Mouse (Mus musculus) A20 (cell line): ENCODE measurements around the gene Eif2ak4.

Experiments used
- DNase-seq: peaks from one replicate; pipeline ENCODE4 v3.0.0-alpha.2; 2011; ENCODE audit warnings: low read depth, low spot score

Eif2ak4 gene

GRCm38 (mm10) chr2:118388341-118389335 is at the start of gene Eif2ak4:
Gene Eif2ak4 (plus strand): TSS chr2:118388618.
- DNase-seq = peak; percentile 100

- no peak for DNase-seq
These were observed 47.1 kb upstream of the Eif2ak4 start for GRCm38 (mm10) chr2:118341295-118341694.

GRCm38 (mm10) chr2:118343897-118344296 is 44.5 kb upstream of the Eif2ak4 start:
- no peak for DNase-seq

- no peak for DNase-seq
These were observed 42.9 kb upstream of the Eif2ak4 start for GRCm38 (mm10) chr2:118345535-118345934.

- no peak for DNase-seq
These were observed 34.9 kb upstream of the Eif2ak4 start for GRCm38 (mm10) chr2:118353498-118353897.

GRCm38 (mm10) chr2:118353916-118354403 is 34.5 kb upstream of the Eif2ak4 start:
- DNase-seq = no peak

- no peak for DNase-seq
These were observed 33.2 kb upstream of the Eif2ak4 start for GRCm38 (mm10) chr2:118355138-118355719.

GRCm38 (mm10) chr2:118371841-118372240 is 16.6 kb upstream of the Eif2ak4 start:
- DNase-seq = no peak

GRCm38 (mm10) chr2:118372561-118372900 is 15.9 kb upstream of the Eif2ak4 start:
- no peak for DNase-seq

- DNase-seq = no peak
These were observed 15.4 kb upstream of the Eif2ak4 start, which contains the start of gene Gpr176 for GRCm38 (mm10) chr2:118372901-118373571. Gene Gpr176 (minus strand): TSS chr2:118373419.

- DNase-seq = peak; percentile 76
These were observed 14.7 kb upstream of the Eif2ak4 start for GRCm38 (mm10) chr2:118373572-118374279.

GRCm38 (mm10) chr2:118375522-118375921 is 12.9 kb upstream of the Eif2ak4 start:
- DNase-seq = no peak

GRCm38 (mm10) chr2:118375931-118376330 is 12.5 kb upstream of the Eif2ak4 start:
- DNase-seq = no peak

GRCm38 (mm10) chr2:118379756-118380155 is 8.7 kb upstream of the Eif2ak4 start:
- DNase-seq = no peak

GRCm38 (mm10) chr2:118383387-118383786 is 5.0 kb upstream of the Eif2ak4 start:
- DNase-seq = no peak

GRCm38 (mm10) chr2:118389569-118389968 is 1.2 kb downstream of the Eif2ak4 start:
- peak; percentile 45 for DNase-seq

- DNase-seq = peak; percentile 61
These were observed 1.7 kb downstream of the Eif2ak4 start for GRCm38 (mm10) chr2:118390072-118390471.

- peak; percentile 54 for DNase-seq
These were observed 2.8 kb downstream of the Eif2ak4 start for GRCm38 (mm10) chr2:118391201-118391600.

- no peak for DNase-seq
These were observed 11.3 kb downstream of the Eif2ak4 start for GRCm38 (mm10) chr2:118399751-118400150.

GRCm38 (mm10) chr2:118401834-118402727 is 13.7 kb downstream of the Eif2ak4 start:
- DNase-seq = no peak
